Mouse (Mus musculus) intestine, embryonic 15.5 days (tissue): ENCODE measurements around the gene Cd9. TPM values are rescaled to one million over a fixed set of nuclear protein-coding genes. Genes with fewer than 3 reads are reported as not detected.

Experiments used
- ATAC-seq: fragments of 200-750 bp; cut with Nextera tagmentation; 2 replicates; pipeline ENCODE4 v1.8.0; 2017; ENCODE audit warnings: moderate TSS enrichment, moderate library complexity
- H3K27ac ChIP-seq: fragments of 300-500 bp; sonication (generic); 2 replicates; pipeline ENCODE4 v1.5.1; 2015; ENCODE audit warnings: mild to moderate bottlenecking, inconsistent platforms
- H3K27me3 ChIP-seq: fragments of 300-500 bp; sonication (generic); replicated peaks from 2 replicates; pipeline ENCODE4 v1.6.1; 2015; ENCODE audit warnings: inconsistent platforms
- H3K36me3 ChIP-seq: fragments of 300-500 bp; sonication (generic); 2 replicates; pipeline ENCODE4 v1.6.1; 2015; ENCODE audit warnings: inconsistent platforms
- H3K4me1 ChIP-seq: fragments of 300-500 bp; sonication (generic); replicated peaks from 2 replicates; pipeline ENCODE4 v1.6.1; 2015; ENCODE audit warnings: inconsistent platforms
- H3K4me2 ChIP-seq: fragments of 300-500 bp; sonication (generic); replicated peaks from 2 replicates; pipeline ENCODE4 v1.6.1; 2015; ENCODE audit warnings: mild to moderate bottlenecking, inconsistent platforms
- H3K4me3 ChIP-seq: fragments of 300-500 bp; sonication (generic); replicated peaks from 2 replicates; pipeline ENCODE4 v1.5.1; 2015; ENCODE audit warnings: inconsistent platforms
- H3K9ac ChIP-seq: fragments of 300-500 bp; sonication (generic); 2 replicates; pipeline ENCODE4 v1.6.1; 2015; ENCODE audit warnings: inconsistent platforms
- H3K9me3 ChIP-seq: fragments of 300-500 bp; sonication (generic); 2 replicates; pipeline ENCODE4 v1.6.1; 2016; ENCODE audit warnings: inconsistent platforms
- WGBS: fragments of 180-500 bp; shearing (Covaris S2); methylation state at CpG from one replicate; pipeline ENCODE4 v1.1.7; 2015; 5-methylcytosine and 5-hydroxymethylcytosine counted together
- polyA plus RNA-seq: library from polyadenylated mRNA; unstranded; fragments of >200 nt; fragmentation: Nextera tagmentation; extraction: Ambion mirVana; gene quantifications from 2 replicates; pipeline ENCODE4 v1.2.1, GENCODE M21; 2015

Gene Cd9
- polyA plus RNA-seq: 160 and 171 TPM in 2 replicates

DNA sequence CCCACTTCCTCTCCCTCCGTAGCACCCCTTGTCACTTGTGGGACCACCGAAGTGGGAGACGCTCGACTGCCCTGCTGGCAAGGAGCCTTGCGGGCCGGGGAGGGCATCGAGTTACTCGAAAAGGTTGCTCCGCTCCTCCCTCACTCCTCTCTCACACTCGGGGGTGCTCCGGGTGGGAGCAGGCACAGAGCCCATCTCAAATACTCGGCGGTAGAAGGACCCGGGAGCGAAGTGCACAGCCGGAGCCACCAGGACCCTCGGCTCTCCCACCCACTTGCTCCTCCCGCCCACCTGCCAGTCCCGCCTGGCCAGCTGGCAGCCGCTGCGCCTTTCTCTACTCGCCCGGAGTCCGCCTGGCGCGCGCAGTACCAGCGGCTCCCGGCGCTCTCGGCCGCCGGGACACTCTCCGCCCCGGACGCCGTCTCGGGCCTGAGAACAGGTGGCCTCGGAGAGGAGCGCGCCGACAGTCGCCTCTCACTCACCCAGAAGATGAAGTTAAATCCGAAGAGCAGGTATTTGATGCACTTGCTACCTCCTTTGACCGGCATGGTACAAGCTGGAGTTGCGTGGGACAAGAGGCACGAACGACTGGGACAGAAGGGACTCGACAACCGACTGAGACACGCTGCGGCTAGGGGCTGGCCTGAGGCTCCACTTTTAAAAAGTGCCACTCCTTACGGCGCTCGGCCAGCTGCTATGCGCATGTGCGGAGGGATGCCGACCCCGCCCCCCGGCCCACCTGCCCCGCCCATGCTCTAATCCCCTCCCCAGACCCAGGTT is at the start of gene Cd9:
Gene Cd9, minus strand, starts transcription at position 700 of the 780 bp plus-strand sequence.
- under 1% methylated on average over 60 of the region's 61 CpGs for WGBS
- ATAC-seq: peak; percentile 89
- Histone ChIP-seq H3K27me3 (no peaks in the 10 kb centered on the region), H3K4me1 (peaks cover 8% of the 10 kb centered on the region), H3K9me3 (no peaks in the 10 kb centered on the region), H3K4me2 (peak within 1 kb of the TSS; percentile 92), H3K27ac (peak within 1 kb of the TSS; percentile 74), H3K9ac (peak within 1 kb of the TSS; percentile 75), H3K4me3 (peak within 1 kb of the TSS; percentile 67), H3K36me3 (no peaks in the 10 kb centered on the region)

GRCm38 (mm10) chr6:125541296-125541695 is 46.7 kb upstream of the Cd9 start:
- Histone ChIP-seq H3K9ac (no peak overlapping the region), H3K27ac (no peak overlapping the region), H3K4me2 (no peak overlapping the region), H3K36me3 (no peaks in the 10 kb centered on the region), H3K9me3 (no peaks in the 10 kb centered on the region), H3K4me3 (no peak overlapping the region), H3K27me3 (no peaks in the 10 kb centered on the region), H3K4me1 (peaks cover 4% of the 10 kb centered on the region; the same call in 1 of the 2 replicates)
- no peak for ATAC-seq
- WGBS: 77% methylated on average over 6 of the region's 6 CpGs

DNA sequence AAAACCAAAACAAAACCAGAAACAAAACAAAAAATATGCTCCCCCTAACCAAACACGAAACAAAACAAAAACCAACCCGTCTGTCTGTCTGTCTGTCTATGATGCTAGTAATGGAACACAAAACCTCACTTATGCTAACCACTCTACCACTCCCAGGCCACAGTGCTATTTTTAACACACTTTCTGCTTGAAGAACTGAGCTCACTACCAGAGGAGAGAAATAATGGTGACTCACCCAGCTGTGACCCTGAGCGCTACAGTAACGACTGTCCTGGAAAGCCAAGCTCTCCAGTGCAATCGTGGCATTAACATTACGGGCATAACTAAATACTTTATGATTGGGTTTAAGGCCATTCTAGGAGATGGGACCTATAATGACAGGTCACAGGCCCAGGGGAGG is 46.2 kb upstream of the Cd9 start:
- Histone ChIP-seq H3K36me3 (no peaks in the 10 kb centered on the region), H3K9ac (no peak overlapping the region), H3K27me3 (no peaks in the 10 kb centered on the region), H3K27ac (no peak overlapping the region), H3K4me3 (no peak overlapping the region), H3K4me1 (peaks cover 4% of the 10 kb centered on the region; the same call in 1 of the 2 replicates), H3K9me3 (no peaks in the 10 kb centered on the region), H3K4me2 (no peak overlapping the region)
- WGBS: 84% methylated on average over 6 of the region's 6 CpGs
- ATAC-seq: no peak

DNA sequence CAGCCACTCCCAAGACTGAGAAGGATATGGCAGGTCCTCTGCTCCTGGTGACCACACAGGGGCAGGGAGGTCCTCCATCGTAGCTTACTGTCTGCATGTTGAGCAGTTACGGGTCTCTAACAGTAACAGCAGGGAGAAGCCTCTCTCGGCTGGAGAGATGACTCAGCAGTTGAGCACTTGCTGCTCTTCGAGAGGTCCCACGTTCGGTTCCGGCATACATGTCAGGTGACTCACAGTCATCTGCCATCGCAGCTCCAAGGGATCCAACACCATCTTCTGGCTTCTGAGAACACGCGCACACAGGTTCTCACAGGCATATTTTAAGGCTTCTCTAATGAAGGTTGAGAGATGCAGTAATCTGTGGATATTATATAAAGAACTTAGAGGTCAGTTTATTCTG is 45.6 kb upstream of the Cd9 start:
- Histone ChIP-seq H3K4me1 (peaks cover 4% of the 10 kb centered on the region; the same call in 1 of the 2 replicates), H3K27ac (no peak overlapping the region), H3K4me2 (no peak overlapping the region), H3K9me3 (no peaks in the 10 kb centered on the region), H3K36me3 (no peaks in the 10 kb centered on the region), H3K4me3 (no peak overlapping the region), H3K27me3 (no peaks in the 10 kb centered on the region), H3K9ac (no peak overlapping the region)
- 82% methylated on average over 10 of the region's 10 CpGs for WGBS
- no peak for ATAC-seq

- no peak overlapping the region for H3K4me2 ChIP-seq
- 35% methylated on average over 8 of the region's 8 CpGs for WGBS
- H3K4me3 ChIP-seq: no peak overlapping the region
- peak; percentile 69 for ATAC-seq
- H3K27ac ChIP-seq: no peak overlapping the region
- H3K9ac ChIP-seq: no peak overlapping the region
- H3K27me3 ChIP-seq: no peaks in the 10 kb centered on the region
- no peaks in the 10 kb centered on the region for H3K9me3 ChIP-seq
- no peaks in the 10 kb centered on the region for H3K36me3 ChIP-seq
- H3K4me1 ChIP-seq: peaks cover 4% of the 10 kb centered on the region; the same call in 1 of the 2 replicates
Observed at GRCm38 (mm10) chr6:125539423-125539822, 44.8 kb upstream of the Cd9 start.

- no peak overlapping the region for H3K4me2 ChIP-seq
- WGBS: 85% methylated on average over 5 of the region's 5 CpGs
Observed at GRCm38 (mm10) chr6:125538469-125538868, 43.9 kb upstream of the Cd9 start.

DNA sequence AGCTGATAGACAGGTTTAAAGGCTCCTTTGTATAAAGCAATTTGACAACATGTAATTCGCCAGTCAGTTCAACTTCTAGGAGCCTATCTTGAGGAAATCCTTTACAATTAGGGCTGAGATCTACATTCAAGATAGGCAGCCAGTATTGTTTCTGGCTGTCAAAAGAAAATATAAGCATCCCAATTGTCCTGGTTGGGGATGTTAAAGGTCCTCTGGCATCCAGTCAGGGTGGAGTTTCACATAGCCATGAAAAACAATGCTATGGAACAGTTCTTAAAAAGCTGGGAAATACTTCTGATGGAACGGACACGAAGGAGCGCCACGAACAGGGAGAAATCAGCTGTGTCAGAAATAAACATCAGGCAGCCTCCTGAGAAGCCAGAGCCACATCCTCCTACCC is 40.4 kb upstream of the Cd9 start:
- no peaks in the 10 kb centered on the region for H3K36me3 ChIP-seq
- H3K9me3 ChIP-seq: no peaks in the 10 kb centered on the region
- H3K4me1 ChIP-seq: peaks cover 4% of the 10 kb centered on the region; the same call in 1 of the 2 replicates
- no peak overlapping the region for H3K27ac ChIP-seq
- no peak overlapping the region for H3K9ac ChIP-seq
- H3K4me2 ChIP-seq: no peak overlapping the region
- no peak for ATAC-seq
- 67% methylated on average over 5 of the region's 5 CpGs for WGBS
- no peak overlapping the region for H3K4me3 ChIP-seq
- H3K27me3 ChIP-seq: no peaks in the 10 kb centered on the region

More at GRCm38 (mm10) chr6:125538469-125538868, 43.9 kb upstream of the Cd9 start:
- Histone ChIP-seq H3K36me3 (no peaks in the 10 kb centered on the region), H3K27me3 (no peaks in the 10 kb centered on the region), H3K9me3 (no peaks in the 10 kb centered on the region), H3K27ac (no peak overlapping the region), H3K9ac (no peak overlapping the region), H3K4me1 (peaks cover 4% of the 10 kb centered on the region; the same call in 1 of the 2 replicates), H3K4me3 (no peak overlapping the region)
- no peak for ATAC-seq

GRCm38 (mm10) chr6:125533104-125533650 is 38.6 kb upstream of the Cd9 start:
- 87% methylated on average over 11 of the region's 11 CpGs for WGBS
- ATAC-seq: no peak
- no peak overlapping the region for H3K4me2 ChIP-seq
- no peak overlapping the region for H3K9ac ChIP-seq
- no peaks in the 10 kb centered on the region for H3K9me3 ChIP-seq
- no peaks in the 10 kb centered on the region for H3K36me3 ChIP-seq
- no peak overlapping the region for H3K27ac ChIP-seq
- H3K27me3 ChIP-seq: no peaks in the 10 kb centered on the region
- H3K4me3 ChIP-seq: no peak overlapping the region
- no peaks in the 10 kb centered on the region for H3K4me1 ChIP-seq

DNA sequence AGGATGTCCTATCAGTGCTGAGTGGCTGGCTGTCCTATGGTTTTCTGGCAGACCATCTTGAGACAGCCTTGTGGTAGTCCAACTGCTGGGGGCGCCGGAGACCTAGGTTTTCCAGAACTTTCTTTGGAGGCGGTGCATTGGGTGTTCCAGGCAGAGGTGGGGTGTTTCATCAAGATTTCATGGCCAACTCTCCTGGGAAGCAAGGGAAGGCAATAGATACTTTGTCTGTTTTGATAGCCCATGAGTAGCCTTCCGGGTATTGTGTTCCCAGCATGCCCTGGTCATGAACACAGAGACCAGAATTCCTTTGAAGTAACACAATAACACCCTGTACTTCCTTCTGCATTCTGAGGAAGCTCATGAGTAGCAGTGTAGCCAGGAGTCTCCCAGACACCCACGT is 34.9 kb upstream of the Cd9 start:
- Histone ChIP-seq H3K9me3 (no peaks in the 10 kb centered on the region), H3K27ac (no peak overlapping the region), H3K4me3 (no peak overlapping the region), H3K36me3 (no peaks in the 10 kb centered on the region), H3K9ac (no peak overlapping the region), H3K4me2 (no peak overlapping the region), H3K27me3 (no peaks in the 10 kb centered on the region), H3K4me1 (no peaks in the 10 kb centered on the region)
- 77% methylated on average over 5 of the region's 5 CpGs for whole genome bisulfite sequencing
- peak; percentile 37; the same call in 1 of the 2 replicates for ATAC-seq

DNA sequence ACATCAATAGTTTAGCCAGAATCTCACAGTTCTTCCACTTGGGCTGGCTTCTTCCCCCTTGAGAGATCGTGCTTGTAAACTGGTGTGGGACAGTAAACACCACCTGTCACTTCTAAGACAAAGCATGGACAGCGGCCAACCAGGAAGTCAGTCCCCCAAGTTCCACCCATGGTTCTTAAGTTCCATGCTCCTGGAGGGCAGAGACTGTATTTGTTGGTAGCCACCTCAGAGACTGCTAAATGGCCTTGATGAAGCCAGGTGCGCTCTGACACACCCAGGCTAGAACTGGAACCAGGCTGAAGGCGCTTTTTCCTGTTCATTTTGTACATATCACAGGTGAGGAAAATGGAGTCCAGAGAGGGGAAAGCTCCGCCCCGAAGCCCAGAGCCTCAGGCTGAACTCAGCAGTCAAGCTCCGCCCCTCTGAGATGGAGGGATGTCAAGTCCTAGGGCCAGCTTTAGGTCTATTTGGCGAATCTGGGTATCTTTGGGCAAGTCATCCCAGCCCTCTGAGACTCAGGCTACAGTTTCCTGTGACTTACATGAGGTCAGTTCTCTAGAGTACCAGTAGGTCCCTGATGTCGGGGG is 34.1 kb upstream of the Cd9 start:
- ATAC-seq: peak; percentile 24; the same call in 1 of the 2 replicates
- H3K4me1 ChIP-seq: no peaks in the 10 kb centered on the region
- H3K36me3 ChIP-seq: no peaks in the 10 kb centered on the region
- H3K4me3 ChIP-seq: no peak overlapping the region
- no peak overlapping the region for H3K4me2 ChIP-seq
- H3K27ac ChIP-seq: no peak overlapping the region
- WGBS: 83% methylated on average over 9 of the region's 9 CpGs
- H3K27me3 ChIP-seq: no peaks in the 10 kb centered on the region
- H3K9ac ChIP-seq: no peak overlapping the region
- no peaks in the 10 kb centered on the region for H3K9me3 ChIP-seq

- no peaks in the 10 kb centered on the region for H3K36me3 ChIP-seq
- peaks cover 10% of the 10 kb centered on the region for H3K4me1 ChIP-seq
- H3K9ac ChIP-seq: no peak overlapping the region
- WGBS: 66% methylated on average over 3 of the region's 3 CpGs
- no peak overlapping the region for H3K4me3 ChIP-seq
- no peaks in the 10 kb centered on the region for H3K9me3 ChIP-seq
- ATAC-seq: no peak
- H3K27ac ChIP-seq: no peak overlapping the region
- no peak overlapping the region for H3K4me2 ChIP-seq
- no peaks in the 10 kb centered on the region for H3K27me3 ChIP-seq
Observed at GRCm38 (mm10) chr6:125526066-125526465, 31.5 kb upstream of the Cd9 start.

- H3K4me2 ChIP-seq: no peak overlapping the region
- H3K4me1 ChIP-seq: peaks cover 11% of the 10 kb centered on the region
- H3K9ac ChIP-seq: no peak overlapping the region
- H3K36me3 ChIP-seq: no peaks in the 10 kb centered on the region
- no peak overlapping the region for H3K4me3 ChIP-seq
- H3K27ac ChIP-seq: no peak overlapping the region
- H3K9me3 ChIP-seq: no peaks in the 10 kb centered on the region
- H3K27me3 ChIP-seq: no peaks in the 10 kb centered on the region
- no peak for ATAC-seq
- 86% methylated on average over 6 of the region's 6 CpGs for WGBS
Observed at GRCm38 (mm10) chr6:125524027-125524426, 29.4 kb upstream of the Cd9 start.
